Mouse (Mus musculus) CH12.LX (cell line): ENCODE results near the gene Gm42742. TPM values are rescaled to one million over a fixed set of nuclear protein-coding genes. Genes with fewer than 3 reads are reported as not detected.
A peak's percentile ranks its signal among the peaks of the same experiment; 100 is the strongest.

ENCODE experiments used
- DNase-seq: peaks from one replicate; pipeline ENCODE4 v3.0.0-alpha.2; 2013; ENCODE audit errors: extremely low read depth
- H3K27ac ChIP-seq: 2 replicates; pipeline ENCODE4 v1.5.1; 2012; ENCODE audit warnings: low read depth, mild to moderate bottlenecking, control low read depth, moderate library complexity; ENCODE audit not compliant: insufficient read depth
- H3K27me3 ChIP-seq: replicated peaks from 2 replicates; pipeline ENCODE3; 2012; ENCODE audit warnings: inconsistent platforms
- H3K36me3 ChIP-seq, 2 experiments: replicated peaks in 1 of 2; 2 replicates each; pipeline versions ENCODE3 to v1.6.1; 2012; ENCODE audit warnings: inconsistent platforms in 1 of 2, low read length in 1 of 2, mild to moderate bottlenecking in 1 of 2, mixed read lengths in 1 of 2, moderate library complexity in 1 of 2; ENCODE audit not compliant: control insufficient read depth in 1 of 2, insufficient read depth in 1 of 2
- H3K4me1 ChIP-seq, 2 experiments: 2 replicates each; pipeline ENCODE4 v1.6.1; 2012; ENCODE audit warnings: inconsistent platforms in 1 of 2, moderate library complexity in 1 of 2; ENCODE audit not compliant: insufficient read depth in 2 of 2, control insufficient read depth in 1 of 2
- H3K4me2 ChIP-seq: 2 replicates; pipeline ENCODE4 v1.6.1; 2012; ENCODE audit warnings: low read depth, mild to moderate bottlenecking, control low read depth; ENCODE audit not compliant: poor library complexity, insufficient read depth, severe bottlenecking
- H3K4me3 ChIP-seq, 3 experiments: fragments of 150-350 bp in 1 of 3; sonication (generic) in 1 of 3; replicated peaks in 1 of 3; 2 replicates each; pipeline versions ENCODE3 to v1.5.1; 2011 to 2012; ENCODE audit warnings: low read depth in 2 of 3, low read length in 2 of 3, mild to moderate bottlenecking in 2 of 3, moderate library complexity in 2 of 3, control low read depth in 1 of 3, improper control_type of control experiment in 1 of 3, inconsistent platforms in 1 of 3, mixed read lengths in 1 of 3; ENCODE audit not compliant: poor library complexity in 1 of 3
- H3K79me2 ChIP-seq: replicated peaks from 2 replicates; pipeline ENCODE4 v1.6.1; 2012; ENCODE audit warnings: mild to moderate bottlenecking, moderate library complexity; ENCODE audit not compliant: control insufficient read depth, poor library complexity, insufficient read depth, severe bottlenecking; ENCODE audit errors: extremely low read depth
- H3K9ac ChIP-seq: 2 replicates; pipeline ENCODE4 v1.6.1; 2012; ENCODE audit warnings: low read depth, mild to moderate bottlenecking, control low read depth, moderate library complexity; ENCODE audit not compliant: insufficient read depth
- H3K9me3 ChIP-seq: replicated peaks from 2 replicates; pipeline ENCODE3; 2012; ENCODE audit warnings: low read length, inconsistent platforms, mixed read lengths
- BHLHE40 ChIP-seq: IDR thresholded peaks from 2 replicates; pipeline ENCODE4 v1.6.1; 2011; ENCODE audit warnings: mild to moderate bottlenecking, low read depth, low read length, improper control_type of control experiment
- CHD1 ChIP-seq: IDR thresholded peaks from 2 replicates; pipeline ENCODE4 v1.6.1; 2012; ENCODE audit warnings: low read depth, low read length, improper control_type of control experiment, inconsistent platforms
- CHD2 ChIP-seq: IDR thresholded peaks from 2 replicates; pipeline ENCODE4 v1.6.1; 2011; ENCODE audit warnings: low read length, improper control_type of control experiment
- CTCF ChIP-seq, 2 experiments: IDR thresholded peaks in 1 of 2; conservative IDR thresholded peaks in 1 of 2; 2 replicates each; pipeline ENCODE4 v1.5.1; 2011 to 2012; ENCODE audit warnings: low read depth in 2 of 2, low read length in 2 of 2, improper control_type of control experiment in 1 of 2, inconsistent platforms in 1 of 2, mild to moderate bottlenecking in 1 of 2, moderate library complexity in 1 of 2
- E2F4 ChIP-seq: IDR thresholded peaks from 2 replicates; pipeline ENCODE4 v1.6.1; 2011; ENCODE audit warnings: low read depth, low read length, improper control_type of control experiment; ENCODE audit not compliant: insufficient replicate concordance
- ELF1 ChIP-seq: IDR thresholded peaks from 2 replicates; pipeline ENCODE4 v1.6.1; 2014; ENCODE audit warnings: low read depth, mild to moderate bottlenecking, inconsistent platforms, low read length, improper control_type of control experiment
- ETS1 ChIP-seq: conservative IDR thresholded peaks from 2 replicates; pipeline ENCODE4 v1.6.1; 2012; ENCODE audit warnings: low read depth, mild to moderate bottlenecking, inconsistent platforms, low read length, improper control_type of control experiment, moderate library complexity
- GABPA ChIP-seq: IDR thresholded peaks from 2 replicates; pipeline ENCODE4 v1.6.1; 2012; ENCODE audit warnings: low read depth, low read length, improper control_type of control experiment, inconsistent platforms; ENCODE audit not compliant: insufficient replicate concordance
- HCFC1 ChIP-seq: IDR thresholded peaks from 2 replicates; pipeline ENCODE4 v1.6.1; 2012; ENCODE audit warnings: low read depth, mild to moderate bottlenecking, inconsistent platforms, low read length, improper control_type of control experiment
- IRF4 ChIP-seq: IDR thresholded peaks from 2 replicates; pipeline ENCODE4 v1.6.1; 2014; ENCODE audit warnings: low read depth, mild to moderate bottlenecking, inconsistent platforms, low read length, improper control_type of control experiment
- JUN ChIP-seq: IDR thresholded peaks from 2 replicates; pipeline ENCODE4 v1.6.1; 2011; ENCODE audit warnings: low read depth, mild to moderate bottlenecking, low read length, improper control_type of control experiment, moderate library complexity; ENCODE audit not compliant: insufficient read depth
- JUND ChIP-seq: conservative IDR thresholded peaks from 2 replicates; pipeline ENCODE4 v1.6.1; 2011; ENCODE audit warnings: low read depth, low read length, improper control_type of control experiment
- KAT2A ChIP-seq: IDR thresholded peaks from 2 replicates; pipeline ENCODE4 v1.6.1; 2012; ENCODE audit warnings: low read length, improper control_type of control experiment, inconsistent platforms; ENCODE audit not compliant: insufficient replicate concordance
- MAFK ChIP-seq: IDR thresholded peaks from 2 replicates; pipeline ENCODE4 v1.6.1; 2011; ENCODE audit warnings: low read length, improper control_type of control experiment; ENCODE audit not compliant: insufficient replicate concordance
- MAX ChIP-seq: IDR thresholded peaks from 2 replicates; pipeline ENCODE4 v1.6.1; 2011; ENCODE audit warnings: low read length, improper control_type of control experiment
- MAZ ChIP-seq: IDR thresholded peaks from 2 replicates; pipeline ENCODE4 v1.6.1; 2012; ENCODE audit warnings: low read depth, mild to moderate bottlenecking, inconsistent platforms, low read length, improper control_type of control experiment, moderate library complexity
- MEF2A ChIP-seq: IDR thresholded peaks from 2 replicates; pipeline ENCODE4 v1.6.1; 2014; ENCODE audit warnings: low read depth, mild to moderate bottlenecking, inconsistent platforms, low read length, improper control_type of control experiment, borderline replicate concordance
- MXI1 ChIP-seq: IDR thresholded peaks from 2 replicates; pipeline ENCODE4 v1.6.1; 2011; ENCODE audit warnings: mild to moderate bottlenecking, low read depth, low read length, improper control_type of control experiment
- MYC ChIP-seq: IDR thresholded peaks from 2 replicates; pipeline ENCODE4 v1.6.1; 2011; ENCODE audit warnings: low read depth, mild to moderate bottlenecking, improper control_type of control experiment, low read length
- NELFE ChIP-seq: IDR thresholded peaks from 2 replicates; pipeline ENCODE4 v1.6.1; 2011; ENCODE audit warnings: low read depth, low read length, improper control_type of control experiment
- NRF1 ChIP-seq: IDR thresholded peaks from 2 replicates; pipeline ENCODE4 v1.6.1; 2014; ENCODE audit warnings: low read depth, mild to moderate bottlenecking, inconsistent platforms, low read length, improper control_type of control experiment, moderate library complexity
- PAX5 ChIP-seq: IDR thresholded peaks from 2 replicates; pipeline ENCODE4 v1.6.1; 2012; ENCODE audit warnings: low read length, inconsistent platforms, mixed read lengths
- POLR2A ChIP-seq: IDR thresholded peaks from 2 replicates; pipeline ENCODE4 v1.6.1; 2011; ENCODE audit warnings: low read depth, mild to moderate bottlenecking, improper control_type of control experiment, low read length
- POLR2AphosphoS2 ChIP-seq: IDR thresholded peaks from 2 replicates; pipeline ENCODE4 v1.6.1; 2011; ENCODE audit warnings: low read depth, low read length, improper control_type of control experiment
- RAD21 ChIP-seq: IDR thresholded peaks from 2 replicates; pipeline ENCODE4 v1.6.1; 2011; ENCODE audit warnings: low read depth, mild to moderate bottlenecking, low read length, improper control_type of control experiment, moderate library complexity
- RCOR1 ChIP-seq: conservative IDR thresholded peaks from 2 replicates; pipeline ENCODE4 v1.6.1; 2012; ENCODE audit warnings: low read depth, mild to moderate bottlenecking, inconsistent platforms, low read length, improper control_type of control experiment
- SIN3A ChIP-seq: IDR thresholded peaks from 2 replicates; pipeline ENCODE4 v1.6.1; 2012; ENCODE audit warnings: low read length, improper control_type of control experiment, inconsistent platforms
- SMC3 ChIP-seq: IDR thresholded peaks from 2 replicates; pipeline ENCODE4 v1.6.1; 2011; ENCODE audit warnings: low read depth, low read length, improper control_type of control experiment
- TBP ChIP-seq: conservative IDR thresholded peaks from 2 replicates; pipeline ENCODE4 v1.6.1; 2011; ENCODE audit warnings: low read depth, low read length, improper control_type of control experiment
- TCF12 ChIP-seq: IDR thresholded peaks from 2 replicates; pipeline ENCODE4 v1.6.1; 2014; ENCODE audit warnings: low read depth, mild to moderate bottlenecking, inconsistent platforms, low read length, improper control_type of control experiment
- UBTF ChIP-seq: IDR thresholded peaks from 2 replicates; pipeline ENCODE4 v1.6.1; 2012; ENCODE audit warnings: low read depth, mild to moderate bottlenecking, inconsistent platforms, low read length, improper control_type of control experiment, moderate library complexity
- USF1 ChIP-seq: IDR thresholded peaks from 2 replicates; pipeline ENCODE4 v1.6.1; 2014; ENCODE audit warnings: low read depth, mild to moderate bottlenecking, inconsistent platforms, low read length, improper control_type of control experiment
- USF2 ChIP-seq: conservative IDR thresholded peaks from 2 replicates; pipeline ENCODE4 v1.6.1; 2011; ENCODE audit warnings: low read depth, low read length, improper control_type of control experiment
- ZC3H11A ChIP-seq: IDR thresholded peaks from 2 replicates; pipeline ENCODE4 v1.6.1; 2012; ENCODE audit warnings: low read depth, mild to moderate bottlenecking, inconsistent platforms, low read length, improper control_type of control experiment
- ZKSCAN1 ChIP-seq: IDR thresholded peaks from 2 replicates; pipeline ENCODE4 v1.6.1; 2012; ENCODE audit warnings: low read depth, inconsistent platforms, low read length, improper control_type of control experiment, borderline replicate concordance
- ZMIZ1 ChIP-seq: IDR thresholded peaks from 2 replicates; pipeline ENCODE4 v1.6.1; 2012; ENCODE audit warnings: low read depth, mild to moderate bottlenecking, inconsistent platforms, low read length, improper control_type of control experiment
- ZNF384 ChIP-seq: IDR thresholded peaks from 2 replicates; pipeline ENCODE4 v1.6.1; 2012; ENCODE audit warnings: low read depth, low read length, improper control_type of control experiment, inconsistent platforms
- dilution Hi-C: fragments of 300-500 bp; cut with MboI; formaldehyde crosslinking; loops from 2 replicates; pipeline ENCODE4 v1.14.3; 2020; ENCODE audit warnings: low sequenced_read_pairs; ENCODE audit not compliant: extremely low pct_unique_long_range_greater_than_20kb, extremely low pct_ligation_motif_present
- in situ Hi-C: fragments of 300-500 bp; cut with MboI; formaldehyde crosslinking; loops from 3 replicates; pipeline ENCODE4 v1.14.3; 2019; ENCODE audit warnings: low sequenced_read_pairs, low pct_ligation_motif_present, low pct_unique_long_range_greater_than_20kb, mixed read lengths
- polyA plus RNA-seq: library from polyadenylated mRNA; unstranded; fragments of >175 nt; gene quantifications from 2 replicates; pipeline ENCODE4 v1.2.1, GENCODE M21; 2012; ENCODE audit warnings: low read depth; ENCODE audit not compliant: insufficient read length
- total RNA-seq, 2 experiments: library from RNA; depleted of rRNA; stranded (reverse); fragments of 300-350 nt in 1 of 2; fragments of >200 nt in 1 of 2; gene quantifications; 2 replicates each; pipeline ENCODE4 v1.2.3; 2012 to 2014

Gm42742 gene
- total and polyA plus RNA-seq, 3 experiments: 6.1 to 45.1 (median 16.0) TPM

GRCm38 (mm10) chr7:127016971-127017949 is 3.6 kb downstream of the Gm42742 start, which contains the start of gene Pagr1a:
TSS of gene Pagr1a (minus strand) at chr7:127017352.
- peaks cover 8 to 53% of the 10 kb centered on the region in 2 experiments for H3K36me3 ChIP-seq
- peak within 1 kb of the TSS; percentile 77 for H3K4me2 ChIP-seq
- dilution Hi-C loops (no loop called here), in situ Hi-C loops (loop anchor here (5.0 to 10.0 kb wide), 2 partner anchors 55 to 312 kb away; partner anchors contain the start of gene Coro1a)
- TF ChIP-seq MAZ (no peak), PAX5 (no peak), ETS1 (no peak), POLR2A (peak; percentile 74), IRF4 (peak; percentile 21; the same call in 1 of the 2 replicates), NELFE (peak; percentile 85), SIN3A (peak; percentile 94), CHD1 (no peak), RAD21 (peak; percentile 45), MEF2A (peak; percentile 23; the same call in 1 of the 2 replicates), MAX (no peak; the same call in none of the 2 replicates), ZMIZ1 (peak; percentile 11; the same call in 1 of the 2 replicates), UBTF (no peak), ZNF384 (peak; percentile 66; the same call in 1 of the 2 replicates), JUN (no peak), SMC3 (peak; percentile 61), MXI1 (peak; percentile 70; the same call in 1 of the 2 replicates), ZKSCAN1 (no peak), ELF1 (peak; percentile 83), BHLHE40 (no peak), CTCF (conservative IDR thresholded peaks at IDR 0.05 in 1 of 2, IDR thresholded peaks at IDR 0.05 in 1 of 2; ENCODE audit: low read depth in 2 of 2, low read length in 2 of 2) (peak; percentile 57 to 89), MYC (0 out of 2 replicates have a peak, but pooled peaks have one; percentile 2), CHD2 (no peak), HCFC1 (peak; percentile 92), TBP (no peak; the same call in 1 of the 2 replicates), TCF12 (no peak; the same call in none of the 2 replicates), RCOR1 (no peak), POLR2AphosphoS2 (no peak; the same call in 1 of the 2 replicates), E2F4 (peak; percentile 96), USF2 (no peak), NRF1 (peak; percentile 98), KAT2A (peak; percentile 88; the same call in 1 of the 2 replicates), GABPA (no peak; the same call in 1 of the 2 replicates), USF1 (no peak), ZC3H11A (no peak), MAFK (no peak), JUND (no peak)
- peak within 1 kb of the TSS; percentile 91 for H3K9ac ChIP-seq
- peak within 1 kb of the TSS; percentile 80 for H3K27ac ChIP-seq
- peak within 1 kb of the TSS; percentile 65 to 92 (median 89) for H3K4me3 ChIP-seq
- peaks cover 14% of the 10 kb centered on the region for H3K79me2 ChIP-seq
- H3K9me3 ChIP-seq: no peaks in the 10 kb centered on the region
- H3K4me1 ChIP-seq: peaks cover 22 to 70% of the 10 kb centered on the region in 2 experiments; a peak in 3 of 4 replicates
- DNase-seq: peak; percentile 100
- no peaks in the 10 kb centered on the region for H3K27me3 ChIP-seq
